Comparison of ENCODE assay signal across 16 mouse cellular contexts in the genomic region with DNA sequence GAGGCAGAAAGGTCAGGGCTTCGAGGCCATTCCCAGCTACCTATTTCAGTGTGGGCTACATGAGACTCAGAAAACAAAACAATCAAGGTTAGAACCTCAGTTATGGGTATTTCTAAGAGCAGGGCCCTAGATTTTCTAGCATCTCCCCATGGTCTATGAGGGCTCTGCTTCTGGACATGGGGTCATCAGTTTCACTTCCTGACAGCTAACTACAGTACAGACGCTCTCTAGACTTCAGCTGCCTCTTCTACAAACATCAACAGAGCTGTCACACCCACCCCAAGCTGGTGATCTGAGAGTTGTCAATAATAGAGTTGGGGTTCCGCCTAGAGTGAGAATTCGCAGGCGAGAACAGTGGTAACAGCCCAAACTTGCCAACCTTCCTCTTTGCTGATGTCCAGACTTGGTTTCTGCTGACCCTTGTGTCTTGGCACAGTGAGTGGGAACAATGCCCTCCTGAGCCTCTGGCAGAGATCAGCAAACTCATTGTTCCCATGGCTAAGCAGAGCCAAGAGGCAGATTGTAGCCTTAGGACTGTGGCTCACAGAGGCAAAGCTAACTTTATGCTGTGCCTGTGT. TPM values are rescaled to one million over a fixed set of nuclear protein-coding genes. Genes with fewer than 3 reads are reported as not detected.
A peak's percentile ranks its signal among the peaks of the same experiment; 100 is the strongest.
DNase-seq lines count a peak whose midpoint lies in the region; ATAC-seq lines count a peak whose summit lies in the region.
"Had no signal": no experiment of that assay in that cellular context is flagged by ENCODE, and none has a peak within 500 bp of the region (broad histone marks: within the 10 kb centered on the region; RNA-seq: fewer than 3 reads in every experiment).

No protein-coding gene starts in this region.

- H3K27ac ChIP-seq in heart, embryonic 10.5 days, result no peak overlapping the region
- H3K27ac ChIP-seq: embryonic facial prominence, embryonic 13.5 days; hindbrain, embryonic 10.5 days; limb, embryonic 15.5 days; macrophage had no signal

- no peaks in the 10 kb centered on the region for H3K27me3 ChIP-seq in heart, embryonic 10.5 days (ENCODE audit: insufficient read depth, poor library complexity, severe bottlenecking)
- H3K27me3 ChIP-seq: embryonic facial prominence, embryonic 13.5 days; limb, embryonic 15.5 days had no signal

- peak; percentile 5 to 33 for DNase-seq in heart, adult 9 months (ENCODE audit: low spot score in 2 of 2)
- no peak for DNase-seq in heart, embryonic 10.5 days (ENCODE audit: low spot score)
- DNase-seq in right cerebral cortex, adult 2 months (ENCODE audit: low spot score in 2 of 2), result peak; percentile 3 to 8
- DNase-seq in right cerebral cortex, postnatal 4 days, result no peak
- peak; percentile 15 for DNase-seq in layer of hippocampus, adult 9-10 months (ENCODE audit: low spot score)
- peak; percentile 54 for DNase-seq in telencephalon, adult 2 months (ENCODE audit: low read depth, low spot score)
- DNase-seq in spleen, postnatal 10 days (ENCODE audit: low spot score in 2 of 2), result no peak
- DNase-seq: adrenal gland, postnatal 36 days; kidney, adult 18-20 months; thymus, postnatal 14 days had no signal

- H3K36me3 ChIP-seq in heart, embryonic 10.5 days, result no peaks in the 10 kb centered on the region
- H3K36me3 ChIP-seq: embryonic facial prominence, embryonic 13.5 days; hindbrain, embryonic 10.5 days; limb, embryonic 15.5 days had no signal

- 71% methylated on average over 5 of the region's 5 CpGs for WGBS in heart, embryonic 10.5 days

- H3K4me1 ChIP-seq in heart, embryonic 10.5 days, result no peaks in the 10 kb centered on the region
- H3K4me1 ChIP-seq: embryonic facial prominence, embryonic 13.5 days; hindbrain, embryonic 10.5 days; limb, embryonic 15.5 days had no signal

- no peak for ATAC-seq in activated CD4-positive, CD25-positive, alpha-beta regulatory T cell, adult 4 months
- ATAC-seq: forebrain, embryonic 16.5 days had no signal

- H3K4me3 ChIP-seq in heart, embryonic 10.5 days, result no peak overlapping the region
- H3K4me3 ChIP-seq: embryonic facial prominence, embryonic 13.5 days; hindbrain, embryonic 10.5 days; limb, embryonic 15.5 days had no signal

- H3K9me3 ChIP-seq in heart, embryonic 10.5 days, result no peaks in the 10 kb centered on the region
- H3K9me3 ChIP-seq: embryonic facial prominence, embryonic 13.5 days; hindbrain, embryonic 10.5 days; limb, embryonic 15.5 days had no signal

RNA-seq across cellular contexts. Expression of a gene that starts 28.6 kb away (rescaled TPM):
- polyA plus RNA-seq in heart, embryonic 10.5 days (2016; fragmentation: Nextera tagmentation; extraction: Ambion mirVana), result 64.6 and 97.9 TPM in 2 replicates
- 10 to 100 TPM; 40.4 to 44.2 TPM for polyA plus RNA-seq in activated CD4-positive, CD25-positive, alpha-beta regulatory T cell, adult 4 months (2017; shearing (Covaris generic))

RNA-seq across cellular contexts. Expression of a gene that starts 30.9 kb away (rescaled TPM):
- polyA plus RNA-seq in heart, embryonic 10.5 days (2016; fragmentation: Nextera tagmentation; extraction: Ambion mirVana), result not detected in 2 replicates
- polyA plus RNA-seq in activated CD4-positive, CD25-positive, alpha-beta regulatory T cell, adult 4 months (2017; shearing (Covaris generic)), result not detected
- polyA plus RNA-seq: forebrain, embryonic 16.5 days; hindbrain, embryonic 10.5 days; macrophage had no signal

RNA-seq across cellular contexts. Expression of a gene that starts 40.0 kb away (rescaled TPM):
- polyA plus RNA-seq in heart, embryonic 10.5 days (2016; fragmentation: Nextera tagmentation; extraction: Ambion mirVana), result 6.7 and 7.9 TPM in 2 replicates
- 1 to 10 TPM; 5.1 to 8.3 TPM for polyA plus RNA-seq in activated CD4-positive, CD25-positive, alpha-beta regulatory T cell, adult 4 months (2017; shearing (Covaris generic))

Comparison
In these comparisons a context has a peak if more than half of its experiments do, and no peak if none do; other contexts are left out.
1. DNase-seq: peak in heart, adult 9 months (2 of 2), right cerebral cortex, adult 2 months (2 of 2), layer of hippocampus, adult 9-10 months (single experiment) and telencephalon, adult 2 months (single experiment); none in heart, embryonic 10.5 days (single experiment), right cerebral cortex, postnatal 4 days (single experiment) and spleen, postnatal 10 days (0 of 2).